Mouse (Mus musculus) kidney, postnatal 10 days (tissue): ENCODE measurements at regions not wholly inside any gene's neighbourhood (a gene's known extent, or its start where the extent isn't known, plus 50 kb on each side); places are given as distances from the start of the nearest gene placed in this dataset.

Experiments used
- DNase-seq: peaks from one replicate; pipeline ENCODE4 v3.0.0; 2021; ENCODE audit warnings: mixed read lengths

- no peak for DNase-seq
These were observed 115.3 kb downstream of the Rgs21 start for GRCm38 (mm10) chr1:144452141-144452540.

- DNase-seq: no peak
These were observed 115.7 kb downstream of the Rgs21 start for GRCm38 (mm10) chr1:144451731-144452130.

- DNase-seq: no peak
These were observed 130.8 kb downstream of the Rgs21 start for GRCm38 (mm10) chr1:144436617-144437016.

- no peak for DNase-seq
These were observed 134.7 kb downstream of the Rgs21 start for GRCm38 (mm10) chr1:144432816-144433215.

- DNase-seq: no peak
These were observed 135.8 kb downstream of the Rgs21 start for GRCm38 (mm10) chr1:144431535-144432276.

- no peak for DNase-seq
These were observed 146.1 kb downstream of the Rgs21 start for GRCm38 (mm10) chr1:144421374-144421773.

- DNase-seq: peak; percentile 82
These were observed 157.6 kb upstream of the Rgs1 start for GRCm38 (mm10) chr1:144406387-144407383.

- no peak for DNase-seq
These were observed 156.7 kb upstream of the Rgs1 start for GRCm38 (mm10) chr1:144405724-144406123.

GRCm38 (mm10) chr1:144405031-144405430 is 156.0 kb upstream of the Rgs1 start:
- no peak for DNase-seq

GRCm38 (mm10) chr1:144379991-144380594 is 131.1 kb upstream of the Rgs1 start:
- DNase-seq: no peak

- DNase-seq: no peak
These were observed 125.1 kb upstream of the Rgs1 start for GRCm38 (mm10) chr1:144374121-144374520.

- DNase-seq: peak; percentile 70
These were observed 118.5 kb upstream of the Rgs1 start for GRCm38 (mm10) chr1:144367492-144367891.

- DNase-seq: no peak
These were observed 106.7 kb upstream of the Rgs1 start for GRCm38 (mm10) chr1:144355560-144356310.

GRCm38 (mm10) chr1:144355041-144355440 is 106.0 kb upstream of the Rgs1 start:
- no peak for DNase-seq

- DNase-seq: no peak
These were observed 104.3 kb upstream of the Rgs1 start for GRCm38 (mm10) chr1:144353320-144353719.

- no peak for DNase-seq
These were observed 94.8 kb upstream of the Rgs1 start for GRCm38 (mm10) chr1:144343820-144344219.

- no peak for DNase-seq
These were observed 94.3 kb upstream of the Rgs1 start for GRCm38 (mm10) chr1:144343299-144343698.

- DNase-seq: no peak
These were observed 88.5 kb upstream of the Rgs1 start for GRCm38 (mm10) chr1:144337572-144337971.

GRCm38 (mm10) chr1:144330365-144331050 is 81.5 kb upstream of the Rgs1 start:
- no peak for DNase-seq

GRCm38 (mm10) chr1:144319406-144319805 is 70.4 kb upstream of the Rgs1 start:
- no peak for DNase-seq

- no peak for DNase-seq
These were observed 69.2 kb upstream of the Rgs1 start for GRCm38 (mm10) chr1:144318289-144318688.

GRCm38 (mm10) chr1:144317560-144317959 is 68.5 kb upstream of the Rgs1 start:
- no peak for DNase-seq
